Mouse (Mus musculus) cerebellum, adult 2 months (tissue): ENCODE results near the gene Grifin. TPM values are rescaled to one million over a fixed set of nuclear protein-coding genes. Genes with fewer than 3 reads are reported as not detected.
A peak's percentile ranks its signal among the peaks of the same experiment; 100 is the strongest.

Source experiments
- DNase-seq, 2 experiments: peaks; one replicate each; pipeline ENCODE4 v3.0.0; 2021
- H3K27ac ChIP-seq: fragments of 200-500 bp; 2 replicates; pipeline ENCODE4 v1.5.1; 2012; ENCODE audit warnings: low read length, control low read depth, inconsistent platforms; ENCODE audit not compliant: insufficient read depth
- H3K27me3 ChIP-seq: fragments of 200-500 bp; 2 replicates; pipeline ENCODE4 v1.6.1; 2012; ENCODE audit warnings: inconsistent platforms, mild to moderate bottlenecking, low read length, moderate library complexity; ENCODE audit not compliant: control insufficient read depth, insufficient read depth
- H3K4me1 ChIP-seq: fragments of 200-500 bp; 2 replicates; pipeline ENCODE4 v1.6.1; 2011; ENCODE audit warnings: low read length; ENCODE audit not compliant: control insufficient read depth, insufficient read depth
- H3K4me3 ChIP-seq: fragments of 200-500 bp; replicated peaks from 2 replicates; pipeline ENCODE3; 2011; ENCODE audit warnings: mild to moderate bottlenecking, low read depth, low read length, control low read depth; ENCODE audit not compliant: insufficient read depth
- CTCF ChIP-seq: fragments of 200-500 bp; IDR thresholded peaks from 2 replicates; pipeline ENCODE4 v1.5.1; 2011; ENCODE audit warnings: low read depth, mild to moderate bottlenecking, control low read depth, low read length, moderate library complexity, borderline replicate concordance; ENCODE audit not compliant: insufficient read depth
- POLR2A ChIP-seq: fragments of 200-500 bp; IDR thresholded peaks from 2 replicates; pipeline ENCODE4 v1.6.1; 2011; ENCODE audit warnings: low read length, control low read depth, borderline replicate concordance; ENCODE audit not compliant: insufficient read depth
- WGBS: fragments of 180-500 bp; shearing (Covaris S2); methylation state at CpG from one replicate; pipeline ENCODE4 v1.1.7; 2018; 5-methylcytosine and 5-hydroxymethylcytosine counted together
- polyA plus RNA-seq: library from polyadenylated mRNA; depleted of rRNA; stranded (reverse); fragments of >200 nt; gene quantifications from 2 replicates; pipeline ENCODE4 v1.2.3, GENCODE M21; 2012

The Grifin gene
- polyA plus RNA-seq, 1 experiment: 0.82 TPM

GRCm38 (mm10) chr5:140583732-140584368, 19.0 kb upstream of the Grifin start:
- TF ChIP-seq CTCF: no peak
- no peak for TF ChIP-seq POLR2A
- no peaks in the 10 kb centered on the region for H3K27me3 ChIP-seq
- WGBS: 62% methylated on average over 6 of the region's 6 CpGs
- no peak overlapping the region for H3K27ac ChIP-seq
- no peaks in the 10 kb centered on the region for H3K4me1 ChIP-seq
- no peak for DNase-seq
- H3K4me3 ChIP-seq: no peak overlapping the region

DNA sequence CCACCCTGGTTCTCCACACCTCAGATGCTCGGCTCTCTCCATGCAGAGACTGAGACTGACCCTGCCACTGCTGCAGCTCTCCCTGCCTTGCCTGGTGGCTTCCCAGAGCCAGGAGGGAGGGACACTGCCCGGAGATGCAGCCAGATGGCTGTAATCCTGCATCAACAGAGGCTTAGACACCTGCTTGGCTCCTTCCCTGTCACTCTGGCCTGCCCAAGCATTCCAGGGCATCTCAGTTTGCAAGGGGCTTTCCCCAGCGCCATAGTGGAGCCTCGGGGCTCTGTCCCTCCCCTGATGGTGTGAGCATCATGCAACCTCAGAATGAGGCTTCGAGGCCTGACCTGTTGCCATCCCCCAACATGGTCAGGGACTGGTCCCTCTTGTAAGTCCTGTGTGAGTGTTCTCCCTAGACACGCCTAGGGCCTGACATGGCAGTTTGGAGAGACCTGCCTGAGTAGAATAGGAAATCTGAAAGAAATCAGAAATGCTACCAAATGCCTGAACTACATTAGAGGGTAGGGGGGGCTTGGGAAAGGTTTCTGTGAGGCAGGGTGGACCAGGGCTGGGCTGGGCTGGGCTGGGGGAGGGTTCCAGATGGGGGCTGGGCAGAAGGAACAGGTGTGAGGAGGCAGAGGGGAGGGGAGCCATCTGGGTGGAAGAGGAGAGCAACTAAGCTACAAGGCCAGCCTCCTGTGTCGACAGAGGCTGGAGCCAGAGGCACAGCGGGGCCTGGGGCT, 18.3 kb upstream of the Grifin start:
- 29% methylated on average over 8 of the region's 8 CpGs for WGBS
- H3K27ac ChIP-seq: no peak overlapping the region

GRCm38 (mm10) chr5:140581569-140581968, 16.7 kb upstream of the Grifin start:
- no peak for DNase-seq
- no peaks in the 10 kb centered on the region for H3K27me3 ChIP-seq
- H3K4me1 ChIP-seq: no peaks in the 10 kb centered on the region
- WGBS: 20% methylated on average over 5 of the region's 5 CpGs
- no peak overlapping the region for H3K27ac ChIP-seq
- TF ChIP-seq POLR2A: no peak
- no peak for TF ChIP-seq CTCF
- H3K4me3 ChIP-seq: no peak overlapping the region

More for the DNA sequence above, 18.3 kb upstream of the Grifin start:
- TF ChIP-seq POLR2A (no peak), CTCF (no peak)
- Histone ChIP-seq H3K4me3 (no peak overlapping the region), H3K4me1 (no peaks in the 10 kb centered on the region), H3K27me3 (no peaks in the 10 kb centered on the region)
- no peak for DNase-seq

- 15% methylated on average over 6 of the region's 6 CpGs for whole genome bisulfite sequencing
- no peak for DNase-seq
- Histone ChIP-seq H3K4me1 (no peaks in the 10 kb centered on the region), H3K4me3 (no peak overlapping the region), H3K27me3 (no peaks in the 10 kb centered on the region), H3K27ac (no peak overlapping the region)
- TF ChIP-seq POLR2A: no peak
- TF ChIP-seq CTCF: no peak
Observed at GRCm38 (mm10) chr5:140579771-140580170, 14.9 kb upstream of the Grifin start.

- Histone ChIP-seq H3K27ac (no peak overlapping the region), H3K4me1 (no peaks in the 10 kb centered on the region), H3K4me3 (no peak overlapping the region), H3K27me3 (no peaks in the 10 kb centered on the region)
- TF ChIP-seq CTCF (no peak), POLR2A (no peak)
- DNase-seq: no peak
- 27% methylated on average over 9 of the region's 9 CpGs for WGBS
Observed at GRCm38 (mm10) chr5:140579221-140579620, 14.3 kb upstream of the Grifin start.

- no peak for DNase-seq
- Histone ChIP-seq H3K4me3 (no peak overlapping the region), H3K27me3 (no peaks in the 10 kb centered on the region), H3K27ac (no peak overlapping the region), H3K4me1 (no peaks in the 10 kb centered on the region)
- WGBS: 28% methylated on average over 5 of the region's 5 CpGs
- TF ChIP-seq CTCF: no peak
- no peak for TF ChIP-seq POLR2A
Observed at GRCm38 (mm10) chr5:140575381-140575866, 10.6 kb upstream of the Grifin start.

GRCm38 (mm10) chr5:140572611-140573010, 7.7 kb upstream of the Grifin start:
- H3K27me3 ChIP-seq: no peaks in the 10 kb centered on the region
- H3K4me3 ChIP-seq: no peak overlapping the region
- no peaks in the 10 kb centered on the region for H3K4me1 ChIP-seq
- H3K27ac ChIP-seq: no peak overlapping the region
- no peak for DNase-seq
- WGBS: 50% methylated on average over 6 of the region's 6 CpGs
- no peak for TF ChIP-seq CTCF
- no peak for TF ChIP-seq POLR2A

DNA sequence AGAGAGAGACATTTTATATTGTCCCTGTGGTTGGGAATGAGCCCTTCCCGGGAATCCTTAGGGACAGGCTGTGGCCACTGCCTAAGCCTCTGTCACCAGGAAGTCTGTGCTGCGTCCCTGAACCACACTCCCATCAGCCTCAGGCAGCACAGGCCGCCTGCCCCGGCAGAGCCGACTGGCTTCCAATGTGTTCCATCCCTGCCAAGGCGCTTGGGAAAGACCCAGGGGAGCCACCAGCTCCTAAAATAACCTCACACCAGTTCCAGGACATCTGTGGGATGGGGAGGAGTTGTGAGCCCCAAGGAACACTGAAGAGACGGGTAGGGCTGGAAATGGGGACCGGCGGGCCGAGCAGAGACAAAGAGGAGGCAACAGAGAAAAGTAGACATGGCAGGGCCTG, 6.8 kb upstream of the Grifin start:
- H3K4me3 ChIP-seq: no peak overlapping the region
- 15% methylated on average over 10 of the region's 10 CpGs for WGBS
- H3K27me3 ChIP-seq: no peaks in the 10 kb centered on the region
- DNase-seq: peak in 1 of 2 experiments; percentile 25
- no peaks in the 10 kb centered on the region for H3K4me1 ChIP-seq
- H3K27ac ChIP-seq: no peak overlapping the region
- no peak for TF ChIP-seq CTCF
- TF ChIP-seq POLR2A: no peak
